Mouse (Mus musculus) lung, adult 2 months (tissue): ENCODE results near the gene Scn4a.

Experiments used
- CTCF ChIP-seq: fragments of 200-500 bp; IDR thresholded peaks from 2 replicates; pipeline ENCODE4 v1.5.1; 2011; ENCODE audit warnings: mild to moderate bottlenecking, low read length, control low read depth; ENCODE audit not compliant: insufficient read depth
- POLR2A ChIP-seq: fragments of 200-500 bp; IDR thresholded peaks from 2 replicates; pipeline ENCODE4 v1.6.1; 2011; ENCODE audit warnings: low read depth, mild to moderate bottlenecking, control low read depth, low read length, borderline replicate concordance; ENCODE audit errors: extremely low read depth

GRCm38 (mm10) chr11:106291861-106292260 is 61.2 kb downstream of the Scn4a start:
- TF ChIP-seq POLR2A, result no peak
- 0 out of 2 replicates have a peak, but pooled peaks have one; percentile 9 for TF ChIP-seq CTCF
